Mouse (Mus musculus): ENCODE data around the gene Fam90a1b. TPM values are rescaled to one million over a fixed set of nuclear protein-coding genes. Genes with fewer than 3 reads are reported as not detected.
"Not testable (repeated sequence)": the region's sequence is repeated elsewhere in the genome, so short reads cannot be mapped to it uniquely, and the experiment has no call there.

Fam90a1b gene
- not detected for total RNA-seq (2021)
- long read RNA-seq, experiment 1, result 0 reads
- long read RNA-seq, experiment 2, result 0 reads

DNA sequence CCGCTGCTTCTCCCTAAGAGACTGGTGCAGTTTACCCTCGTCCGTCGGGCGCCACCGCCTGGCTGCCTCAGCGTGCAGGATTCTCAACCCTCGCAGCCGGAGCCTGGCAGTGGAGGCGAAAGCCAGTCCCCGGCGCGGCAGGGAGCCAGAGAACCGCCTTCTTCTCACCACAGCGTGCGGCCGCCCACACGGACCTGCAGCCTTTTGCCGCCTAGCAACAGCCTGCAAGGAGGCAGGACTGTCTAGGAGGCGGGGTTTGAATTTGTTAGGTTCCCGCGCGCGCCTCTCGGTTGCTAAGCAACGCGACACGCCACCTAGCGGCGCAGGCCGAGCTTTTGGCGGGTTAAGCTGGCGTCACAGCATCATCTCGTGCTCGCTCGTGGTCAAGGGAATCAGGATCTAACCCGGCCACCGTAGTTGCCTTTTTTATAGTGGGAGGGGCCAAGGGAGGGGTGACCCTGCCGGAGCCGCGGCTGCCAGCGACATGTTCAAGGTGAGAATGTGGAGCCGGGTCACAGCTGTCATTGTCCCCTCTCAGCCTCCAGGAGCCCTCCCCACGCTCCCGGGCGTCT lies at the start of gene Fam90a1b, which contains the start of gene Apoo:
Fam90a1b (minus strand) TSS at position 108 of the 572 bp plus-strand sequence.
Apoo (plus strand) TSS at position 448 of the 572 bp plus-strand sequence.
- DNase-seq, result peak; percentile 95

DNA sequence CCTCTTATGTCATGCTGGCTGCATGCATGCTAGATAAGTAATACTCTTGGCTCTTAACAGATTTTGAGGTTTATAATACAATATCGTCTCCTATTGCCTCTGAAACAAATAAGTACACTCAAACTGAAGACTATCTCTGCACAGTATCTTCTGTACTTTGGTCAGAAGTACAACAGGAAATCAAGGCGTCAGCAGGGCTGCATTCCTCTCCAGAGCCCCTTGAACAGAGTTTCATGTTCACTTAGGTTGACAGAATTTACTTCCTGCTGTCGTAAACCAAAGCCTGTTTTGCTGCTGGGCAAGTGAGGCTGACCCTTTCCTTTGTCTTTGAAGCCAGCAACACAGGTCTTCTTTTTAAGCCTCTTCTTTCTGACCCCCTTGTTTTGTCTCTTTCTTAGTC lies 42.4 kb upstream of the Fam90a1b start:
- no peak for DNase-seq

DNA sequence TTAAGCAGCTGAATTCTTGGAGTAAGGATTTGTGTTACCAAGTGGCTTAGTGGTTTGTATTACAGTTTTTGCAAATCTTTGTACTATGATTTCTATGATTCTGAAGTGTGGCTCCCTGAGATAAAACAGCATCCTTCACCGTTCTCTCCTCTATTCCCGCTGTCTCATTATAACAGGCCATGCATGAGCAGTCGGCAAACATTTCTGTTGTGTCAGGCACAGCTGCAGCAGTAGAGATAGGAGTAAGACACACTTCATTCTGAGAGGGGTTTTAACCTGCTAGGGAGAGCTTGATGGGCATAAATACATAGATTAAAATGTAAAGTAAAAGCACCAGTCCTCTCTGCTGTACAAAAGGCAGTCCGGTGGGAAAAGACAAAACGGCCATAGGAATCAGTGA lies 12.2 kb upstream of the Fam90a1b start:
- DNase-seq, result no peak

DNA sequence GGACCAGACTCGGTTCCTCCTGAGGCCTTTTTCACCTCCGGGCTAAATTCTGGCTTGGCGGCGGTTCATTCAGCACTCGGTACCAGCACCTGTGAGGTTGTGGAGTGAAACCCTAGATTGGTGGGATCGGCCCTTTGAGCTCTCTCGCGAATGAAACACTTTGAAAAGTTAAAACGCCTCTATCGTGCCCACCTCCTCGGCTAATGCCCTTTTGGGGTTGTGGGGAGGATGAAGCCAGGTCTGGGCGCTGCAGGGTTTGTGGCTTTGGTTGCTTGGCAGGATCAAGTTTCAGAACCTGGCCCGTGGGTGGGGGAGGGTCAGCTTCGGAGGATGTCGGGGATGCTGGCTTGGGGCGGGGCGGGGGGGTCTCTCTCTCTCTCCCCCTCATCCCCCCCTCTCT lies 671 bp upstream of the Fam90a1b start:
- peak; percentile 31 for DNase-seq

DNA sequence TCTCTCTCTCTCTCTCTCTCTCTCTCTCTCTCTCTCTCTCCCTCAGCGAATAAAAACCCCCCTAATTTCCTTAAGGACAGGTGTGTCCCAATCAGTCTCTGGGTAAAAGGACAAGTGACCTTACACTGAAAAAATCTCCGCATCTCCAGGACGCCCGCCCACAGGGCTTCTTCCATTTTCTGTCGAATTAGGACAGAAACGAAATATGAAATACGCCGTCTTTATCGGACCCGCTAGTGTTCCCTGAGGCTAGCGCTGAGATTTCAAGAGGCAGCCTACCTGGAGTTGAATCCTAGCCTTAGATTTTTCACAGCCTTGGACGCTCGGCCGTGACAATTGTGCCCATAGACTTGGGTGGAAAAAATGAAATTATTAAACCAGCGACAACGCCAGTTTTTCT lies 548 bp downstream of the Fam90a1b start:
- no peak for DNase-seq

DNA sequence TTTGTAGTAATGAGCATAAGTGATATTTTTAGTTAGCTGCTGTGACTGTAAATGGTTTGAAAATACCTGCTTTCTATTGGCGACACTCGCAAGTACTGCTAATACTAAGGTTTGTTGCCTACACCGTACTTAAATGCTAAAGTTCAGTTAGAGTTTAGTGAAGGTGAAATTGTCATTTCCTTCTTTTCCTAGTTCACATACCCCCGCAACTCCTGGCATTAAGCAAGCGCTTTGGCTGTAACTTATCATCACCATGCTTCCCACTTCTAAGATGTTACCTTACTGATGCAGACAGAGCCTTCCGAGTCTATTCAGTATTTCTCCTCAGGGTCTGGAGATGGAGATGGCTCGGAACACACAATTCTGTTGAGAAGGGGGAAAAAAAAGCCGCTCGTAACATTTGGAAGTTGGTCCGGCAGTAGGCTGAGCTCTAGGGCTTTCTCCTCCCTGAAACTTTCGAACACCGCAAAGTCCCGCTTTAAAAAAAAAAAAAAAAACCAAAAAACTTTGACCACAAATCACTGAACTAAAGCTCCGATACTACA lies 1.1 kb downstream of the Fam90a1b start:
- no peak for DNase-seq

DNA sequence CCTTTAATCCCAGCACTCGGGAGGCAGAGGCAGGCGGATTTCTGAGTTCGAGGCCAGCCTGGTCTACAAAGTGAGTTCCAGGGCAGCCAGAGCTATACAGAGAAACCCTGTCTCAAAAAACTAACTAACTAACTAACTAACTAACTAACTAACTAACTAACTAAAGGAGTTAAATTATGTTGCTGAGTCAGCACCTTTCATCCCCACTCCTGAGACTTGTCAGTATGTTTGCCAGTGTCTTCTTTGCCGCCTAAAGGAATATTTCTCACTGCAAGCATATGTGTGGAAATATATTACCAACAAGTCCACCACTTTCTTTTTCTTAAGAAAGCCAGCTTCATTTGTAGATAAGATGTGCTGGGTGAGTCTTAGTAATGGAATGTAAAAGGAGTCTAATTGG lies 22.9 kb downstream of the Fam90a1b start:
- not testable (repeated sequence) for DNase-seq

DNA sequence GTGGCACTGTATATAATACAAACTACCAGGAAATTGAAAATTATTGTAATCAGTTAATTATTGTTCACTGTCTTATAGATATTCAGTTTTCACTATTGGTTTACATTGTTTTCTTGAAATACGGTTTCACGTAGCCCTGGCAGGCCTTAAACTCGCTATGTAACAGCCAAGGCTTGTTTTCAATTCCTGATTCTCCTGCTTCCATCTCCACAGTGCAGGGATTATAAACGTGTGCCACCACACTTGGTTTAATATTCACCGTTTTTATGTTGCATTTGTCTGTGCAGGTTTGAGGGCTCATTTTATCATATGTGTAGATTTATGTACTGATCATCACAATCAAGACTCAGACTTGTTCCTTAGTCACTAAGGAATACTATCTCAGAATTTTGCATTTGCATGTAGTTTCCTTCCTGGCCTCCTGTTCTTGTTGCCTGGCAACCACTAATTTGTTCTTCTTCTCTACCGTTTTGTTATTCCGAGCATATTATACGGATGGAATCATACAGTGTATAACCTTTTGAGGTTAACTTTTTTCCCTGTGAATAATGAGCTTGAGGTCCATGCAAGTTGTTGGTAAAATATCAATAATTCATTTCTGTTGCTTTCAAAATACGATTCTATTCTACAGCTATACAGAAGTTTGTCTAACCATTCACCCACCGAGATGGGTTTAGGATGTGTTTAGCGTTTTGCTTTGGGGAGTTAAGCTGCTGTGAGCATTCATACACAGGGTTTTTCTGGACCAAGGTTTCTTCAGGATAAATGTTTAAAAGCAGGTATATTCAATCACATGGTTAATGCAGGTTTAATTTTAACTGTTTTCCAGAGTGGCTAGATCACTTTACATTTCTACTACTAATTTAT lies 45.3 kb downstream of the Fam90a1b start:
- DNase-seq, result no peak

Small RNA genes within 50 kb of the gene (microRNA-seq; reads per million reads assigned to microRNA genes)
- not detected for gene Gm44477

Other genes starting within 250 kb of the Fam90a1b start
- 10 to 100 TPM; 27.0 to 36.8 TPM for gene Zfx, start 243.1 kb downstream of the Fam90a1b start, total RNA-seq (2021)
- 100 to 1,000 TPM; 116 to 181 TPM for gene Eif2s3x, start 153.9 kb downstream of the Fam90a1b start, total RNA-seq (2021)
- gene Klhl15, start 132.2 kb downstream of the Fam90a1b start, total RNA-seq (2021), result 10 to 100 TPM; 12.3 to 18.2 TPM
- gene Apoo, start 340 bp upstream of the Fam90a1b start, total RNA-seq (2021), result 100 to 1,000 TPM; 127 to 128 TPM
- gene Maged1, start 175.4 kb upstream of the Fam90a1b start, total RNA-seq (2021), result 100 to 1,000 TPM; 233 to 246 TPM